Mouse (Mus musculus) liver, postnatal 0 days (tissue): ENCODE results near the gene D11Wsu47e.

ENCODE experiments used
- CTCF ChIP-seq: sonication (generic); IDR thresholded peaks from 2 replicates; pipeline ENCODE4 v1.5.1; 2016; ENCODE audit warnings: antibody characterized with exemption, low read depth
- EP300 ChIP-seq: IDR thresholded peaks from 2 replicates; pipeline ENCODE4 v1.6.1; 2016; ENCODE audit warnings: antibody characterized with exemption, low read depth, mild to moderate bottlenecking

GRCm38 (mm10) chr11:113691318-113691717, 7.1 kb downstream of the D11Wsu47e start:
- no peak for TF ChIP-seq CTCF
- no peak for TF ChIP-seq EP300
